Mouse (Mus musculus) olfactory bulb, adult 2 months (tissue): ENCODE measurements at regions not wholly inside any gene's neighbourhood (a gene's known extent, or its start where the extent isn't known, plus 50 kb on each side); places are given as distances from the start of the nearest gene placed in this dataset.

Experiments
- H3K27ac ChIP-seq: fragments of 200-500 bp; 2 replicates; pipeline ENCODE4 v1.5.1; 2012; ENCODE audit warnings: low read depth, low read length; ENCODE audit not compliant: insufficient read depth
- H3K4me1 ChIP-seq: fragments of 200-500 bp; 2 replicates; pipeline ENCODE4 v1.6.1; 2012; ENCODE audit warnings: low read length; ENCODE audit not compliant: control insufficient read depth, insufficient read depth
- H3K4me3 ChIP-seq: fragments of 200-500 bp; 2 replicates; pipeline ENCODE4 v1.5.1; 2012; ENCODE audit warnings: mild to moderate bottlenecking, low read depth, low read length, moderate library complexity; ENCODE audit not compliant: insufficient read depth
- CTCF ChIP-seq: fragments of 200-500 bp; IDR thresholded peaks from 2 replicates; pipeline ENCODE4 v1.5.1; 2012; ENCODE audit warnings: low read depth, mild to moderate bottlenecking, low read length, moderate library complexity; ENCODE audit not compliant: insufficient read depth
- POLR2A ChIP-seq: fragments of 200-500 bp; IDR thresholded peaks from 2 replicates; pipeline ENCODE4 v1.6.1; 2012; ENCODE audit warnings: mild to moderate bottlenecking, low read depth, low read length, moderate library complexity; ENCODE audit not compliant: insufficient read depth
- WGBS: fragments of 180-500 bp; shearing (Covaris S2); methylation state at CpG from one replicate; pipeline ENCODE4 v1.1.7; 2018; 5-methylcytosine and 5-hydroxymethylcytosine counted together

GRCm38 (mm10) chr9:78971731-78972130, 356.4 kb downstream of the Cd109 start:
- WGBS = 89% methylated on average over 3 of the region's 3 CpGs
- Histone ChIP-seq H3K27ac (no peak overlapping the region), H3K4me3 (no peak overlapping the region), H3K4me1 (no peaks in the 10 kb centered on the region)
- no peak for TF ChIP-seq CTCF
- no peak for TF ChIP-seq POLR2A

- Histone ChIP-seq H3K4me3 (no peak overlapping the region), H3K27ac (no peak overlapping the region), H3K4me1 (no peaks in the 10 kb centered on the region)
- 78% methylated on average over 2 of the region's 2 CpGs for WGBS
- TF ChIP-seq CTCF (no peak), POLR2A (no peak)
Observed at GRCm38 (mm10) chr9:78983734-78984133, 368.4 kb downstream of the Cd109 start.

GRCm38 (mm10) chr9:78985184-78985864, 370.0 kb downstream of the Cd109 start:
- Histone ChIP-seq H3K4me3 (no peak overlapping the region), H3K4me1 (no peaks in the 10 kb centered on the region), H3K27ac (no peak overlapping the region)
- 89% methylated on average over 5 of the region's 5 CpGs for WGBS
- TF ChIP-seq CTCF = no peak

- WGBS = 61% methylated on average over 4 of the region's 4 CpGs
- TF ChIP-seq POLR2A (no peak), CTCF (no peak)
- Histone ChIP-seq H3K4me3 (no peak overlapping the region), H3K4me1 (no peaks in the 10 kb centered on the region), H3K27ac (no peak overlapping the region)
Observed at GRCm38 (mm10) chr9:78991310-78991709, 376.0 kb downstream of the Cd109 start.

GRCm38 (mm10) chr9:79001081-79001480, 385.7 kb downstream of the Cd109 start:
- Histone ChIP-seq H3K27ac (no peak overlapping the region), H3K4me1 (no peaks in the 10 kb centered on the region), H3K4me3 (no peak overlapping the region)
- TF ChIP-seq CTCF = no peak
- no peak for TF ChIP-seq POLR2A

GRCm38 (mm10) chr9:79001930-79002329, 386.6 kb downstream of the Cd109 start:
- WGBS = 45% methylated on average over 1 of the region's 1 CpGs
- Histone ChIP-seq H3K27ac (no peak overlapping the region), H3K4me1 (no peaks in the 10 kb centered on the region), H3K4me3 (no peak overlapping the region)
- no peak for TF ChIP-seq CTCF
- no peak for TF ChIP-seq POLR2A

- H3K27ac ChIP-seq = no peak overlapping the region
- TF ChIP-seq CTCF (no peak), POLR2A (no peak)
- no peaks in the 10 kb centered on the region for H3K4me1 ChIP-seq
- 66% methylated on average over 3 of the region's 3 CpGs for WGBS
- no peak overlapping the region for H3K4me3 ChIP-seq
Observed at GRCm38 (mm10) chr9:79004296-79004980, 389.1 kb downstream of the Cd109 start.

GRCm38 (mm10) chr9:79022291-79022690, 406.9 kb downstream of the Cd109 start:
- no peak overlapping the region for H3K27ac ChIP-seq
- TF ChIP-seq CTCF = no peak
- no peak for TF ChIP-seq POLR2A
- H3K4me1 ChIP-seq = no peaks in the 10 kb centered on the region
- 84% methylated on average over 2 of the region's 2 CpGs for WGBS
- H3K4me3 ChIP-seq = no peak overlapping the region

GRCm38 (mm10) chr9:79028234-79028633, 412.9 kb downstream of the Cd109 start:
- H3K4me3 ChIP-seq = no peak overlapping the region
- no peak overlapping the region for H3K27ac ChIP-seq
- WGBS = 93% methylated on average over 6 of the region's 6 CpGs
- H3K4me1 ChIP-seq = no peaks in the 10 kb centered on the region
- TF ChIP-seq CTCF (no peak), POLR2A (no peak)

- Histone ChIP-seq H3K4me1 (no peaks in the 10 kb centered on the region), H3K27ac (no peak overlapping the region), H3K4me3 (no peak overlapping the region)
- no peak for TF ChIP-seq CTCF
- no peak for TF ChIP-seq POLR2A
- 88% methylated on average over 9 of the region's 9 CpGs for WGBS
Observed at GRCm38 (mm10) chr9:79029456-79029855, 414.1 kb downstream of the Cd109 start.
